Mouse (Mus musculus) forebrain, embryonic 13.5 days (tissue): Measurements from ENCODE around the gene Snap25. TPM values are rescaled to one million over a fixed set of nuclear protein-coding genes. Genes with fewer than 3 reads are reported as not detected.

Experiments used
- ATAC-seq: fragments of 200-750 bp; cut with Nextera tagmentation; 2 replicates; pipeline ENCODE4 v1.8.0; 2017
- H3K27ac ChIP-seq: fragments of 300-500 bp; sonication (generic); 2 replicates; pipeline ENCODE4 v1.5.1; 2015; ENCODE audit warnings: inconsistent platforms, mild to moderate bottlenecking, moderate library complexity
- H3K27me3 ChIP-seq: fragments of 300-500 bp; sonication (generic); 2 replicates; pipeline ENCODE4 v1.6.1; 2015; ENCODE audit warnings: mild to moderate bottlenecking, inconsistent platforms
- H3K36me3 ChIP-seq: fragments of 300-500 bp; sonication (generic); 2 replicates; pipeline ENCODE4 v1.6.1; 2015; ENCODE audit warnings: mild to moderate bottlenecking, inconsistent platforms; ENCODE audit not compliant: poor library complexity, severe bottlenecking
- H3K4me1 ChIP-seq: fragments of 300-500 bp; sonication (generic); 2 replicates; pipeline ENCODE4 v1.6.1; 2015; ENCODE audit warnings: inconsistent platforms
- H3K4me2 ChIP-seq: fragments of 300-500 bp; sonication (generic); 2 replicates; pipeline ENCODE4 v1.6.1; 2015; ENCODE audit warnings: inconsistent platforms, mild to moderate bottlenecking, moderate library complexity
- H3K4me3 ChIP-seq: fragments of 300-500 bp; sonication (generic); 2 replicates; pipeline ENCODE4 v1.5.1; 2015; ENCODE audit warnings: mild to moderate bottlenecking, inconsistent platforms
- H3K9ac ChIP-seq: fragments of 300-500 bp; sonication (generic); 2 replicates; pipeline ENCODE4 v1.6.1; 2015; ENCODE audit warnings: mild to moderate bottlenecking, inconsistent platforms
- H3K9me3 ChIP-seq: fragments of 300-500 bp; sonication (generic); replicated peaks from 2 replicates; pipeline ENCODE4 v1.6.1; 2016; ENCODE audit warnings: inconsistent platforms
- WGBS: fragments of 180-500 bp; shearing (Covaris S2); methylation state at CpG from one replicate; pipeline ENCODE4 v1.1.7; 2015; 5-methylcytosine and 5-hydroxymethylcytosine counted together
- polyA plus RNA-seq: library from polyadenylated mRNA; unstranded; fragments of >200 nt; fragmentation: Nextera tagmentation; extraction: Ambion mirVana; gene quantifications from 2 replicates; pipeline ENCODE4 v1.2.1, GENCODE M21; 2015

Gene Snap25
- 51.6 and 53.4 TPM in 2 replicates for polyA plus RNA-seq

DNA sequence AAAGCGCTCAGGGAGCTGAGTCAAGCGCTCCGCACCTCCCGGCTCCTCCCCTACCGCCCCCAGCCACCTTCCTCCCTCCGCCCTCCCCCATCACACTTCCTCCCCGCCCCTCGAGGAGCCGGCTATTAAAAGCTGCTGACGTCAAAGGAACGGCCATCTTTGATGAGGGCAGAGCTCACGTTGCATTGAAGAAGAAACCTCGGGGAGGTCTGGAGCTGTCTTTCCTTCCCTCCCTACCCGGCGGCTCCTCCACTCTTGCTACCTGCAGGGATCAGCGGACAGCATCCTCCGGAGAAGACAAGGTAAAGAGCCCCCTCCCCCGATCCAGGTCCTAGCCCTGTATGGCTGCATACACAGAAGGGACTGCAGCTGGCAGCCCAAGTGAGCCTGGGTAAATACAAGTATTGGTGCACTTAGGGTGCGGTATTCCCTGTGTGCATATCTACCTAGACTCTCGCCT is at the start of gene Snap25:
Snap25 (plus strand) TSS at position 155 of the 460 bp plus-strand sequence.
- Histone ChIP-seq H3K9ac (peak within 1 kb of the TSS; percentile 71), H3K27me3 (0 out of 2 replicates have a peak, but pooled peaks cover 3% of the 10 kb centered on the region), H3K4me2 (peak within 1 kb of the TSS; percentile 78), H3K9me3 (no peaks in the 10 kb centered on the region), H3K27ac (peak within 1 kb of the TSS; percentile 83), H3K4me3 (peak within 1 kb of the TSS; percentile 60), H3K4me1 (peaks cover 19% of the 10 kb centered on the region; the same call in 1 of the 2 replicates), H3K36me3 (no peaks in the 10 kb centered on the region)
- WGBS, result under 1% methylated on average over 20 of the region's 20 CpGs
- peak; percentile 90 for ATAC-seq

DNA sequence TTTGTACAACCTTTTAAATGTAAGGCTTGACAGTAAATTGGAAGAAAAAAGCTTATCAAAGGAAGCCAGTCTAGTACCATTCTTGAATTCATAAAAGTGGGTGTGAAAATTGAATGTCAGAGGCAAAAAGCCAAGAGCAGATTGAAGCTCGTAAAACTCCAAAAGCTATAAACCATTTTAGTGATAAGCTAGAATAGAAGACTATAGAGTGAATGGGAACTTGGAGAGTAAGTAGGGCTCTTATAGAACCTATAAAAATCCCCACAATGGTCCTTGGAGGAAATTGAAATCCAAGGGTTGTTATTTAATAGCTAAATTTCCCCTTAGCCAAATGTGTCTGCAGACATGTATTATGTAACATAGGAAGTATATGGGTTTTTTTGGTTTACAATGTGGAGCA is 46.3 kb upstream of the Snap25 start:
- no peaks in the 10 kb centered on the region for H3K9me3 ChIP-seq
- 82% methylated on average over 1 of the region's 1 CpGs for whole genome bisulfite sequencing
- peaks cover 6% of the 10 kb centered on the region; the same call in 1 of the 2 replicates for H3K4me1 ChIP-seq
- no peak overlapping the region for H3K4me3 ChIP-seq
- no peak for ATAC-seq
- no peak overlapping the region for H3K4me2 ChIP-seq
- no peaks in the 10 kb centered on the region for H3K36me3 ChIP-seq
- no peak overlapping the region for H3K9ac ChIP-seq
- H3K27ac ChIP-seq, result no peak overlapping the region
- H3K27me3 ChIP-seq, result no peaks in the 10 kb centered on the region

DNA sequence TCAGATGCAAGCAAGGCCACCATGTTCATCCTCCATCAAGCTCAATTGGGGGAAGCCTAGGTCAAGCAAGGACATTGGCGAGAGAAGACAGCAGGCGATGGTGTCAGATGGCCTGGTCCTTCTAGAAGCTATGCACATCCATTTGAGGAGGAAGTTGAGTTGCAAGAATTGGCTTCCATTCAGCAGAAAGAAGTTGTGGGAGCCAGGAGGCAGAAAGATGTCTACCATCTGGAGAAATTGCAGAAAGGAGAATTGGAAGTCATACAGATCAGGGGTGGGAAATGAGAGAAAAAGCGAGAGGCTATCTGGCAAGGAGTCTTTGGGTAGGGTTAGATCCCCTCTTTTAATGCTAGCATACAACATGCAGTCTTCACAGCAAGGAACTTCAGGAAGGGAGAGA is 44.1 kb upstream of the Snap25 start:
- Histone ChIP-seq H3K4me3 (no peak overlapping the region), H3K27ac (no peak overlapping the region), H3K9me3 (no peaks in the 10 kb centered on the region), H3K4me1 (peaks cover 6% of the 10 kb centered on the region; the same call in 1 of the 2 replicates), H3K9ac (no peak overlapping the region), H3K27me3 (no peaks in the 10 kb centered on the region), H3K36me3 (no peaks in the 10 kb centered on the region), H3K4me2 (no peak overlapping the region)
- WGBS, result 94% methylated on average over 3 of the region's 3 CpGs
- no peak for ATAC-seq

DNA sequence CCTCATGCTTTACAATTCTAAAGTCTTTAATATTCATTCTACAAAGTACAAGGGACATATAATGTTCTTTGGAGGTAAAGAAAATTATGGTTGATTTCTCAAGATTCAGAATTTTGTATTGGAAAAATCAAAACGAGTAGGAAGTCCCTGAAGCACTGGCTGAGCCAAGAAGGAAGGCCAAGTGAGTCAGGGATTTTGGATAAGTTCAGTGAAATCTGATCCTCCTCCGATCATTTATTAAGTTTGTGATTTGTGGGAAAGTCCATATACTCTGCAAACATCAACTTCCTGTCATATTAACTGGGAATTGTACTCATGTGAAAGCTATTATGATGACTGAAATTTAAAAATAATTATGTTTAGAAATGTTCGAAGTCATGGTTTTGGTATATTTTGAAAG is 43.6 kb upstream of the Snap25 start:
- 91% methylated on average over 3 of the region's 3 CpGs for WGBS
- H3K27me3 ChIP-seq, result no peaks in the 10 kb centered on the region

DNA sequence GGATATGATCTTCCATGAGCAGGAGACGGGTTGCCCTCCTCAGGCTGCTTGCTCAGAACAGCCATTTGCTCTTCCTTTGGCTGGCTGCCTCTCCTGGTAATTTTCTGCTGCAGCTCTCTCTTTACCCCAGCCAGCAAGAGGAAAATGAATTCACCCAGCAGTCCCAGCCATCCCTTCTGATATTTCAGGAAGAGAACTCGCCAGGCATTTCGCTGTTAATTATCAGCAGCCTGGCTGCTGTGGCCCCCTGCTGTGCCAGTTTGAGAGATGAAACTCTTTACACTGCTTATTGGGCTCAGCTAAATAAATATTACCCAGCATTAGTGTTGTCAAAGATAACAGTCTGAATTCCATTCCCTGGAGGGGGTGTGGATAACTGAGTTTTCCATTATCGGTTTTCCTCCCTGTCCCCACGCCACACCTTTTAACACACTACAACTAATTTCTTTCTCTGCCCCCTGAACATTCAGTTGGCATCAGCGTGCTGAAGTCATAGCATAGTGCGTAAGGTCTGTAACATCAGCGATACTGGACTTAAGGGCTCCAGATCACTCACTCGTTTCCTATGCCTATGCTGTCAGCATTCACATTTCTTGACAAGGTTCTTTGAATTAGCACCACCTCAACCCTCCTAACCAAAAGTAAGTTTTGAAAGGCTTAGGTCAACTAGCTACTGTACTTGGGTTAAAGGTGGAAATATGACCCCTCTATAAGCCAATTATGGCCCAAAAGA is 42.5 kb upstream of the Snap25 start:
- peak; percentile 73 for ATAC-seq
- no peak overlapping the region; the same call in 1 of the 2 replicates for H3K4me2 ChIP-seq
- peak overlapping the region; percentile 63 for H3K27ac ChIP-seq
- no peak overlapping the region for H3K4me3 ChIP-seq
- H3K9ac ChIP-seq, result no peak overlapping the region
- H3K27me3 ChIP-seq, result no peaks in the 10 kb centered on the region
- 33% methylated on average over 9 of the region's 9 CpGs for WGBS
- peaks cover 6% of the 10 kb centered on the region; the same call in 1 of the 2 replicates for H3K4me1 ChIP-seq
- H3K9me3 ChIP-seq, result no peaks in the 10 kb centered on the region
- no peaks in the 10 kb centered on the region for H3K36me3 ChIP-seq

More for the DNA sequence above, 43.6 kb upstream of the Snap25 start:
- no peak overlapping the region for H3K4me2 ChIP-seq
- H3K36me3 ChIP-seq, result no peaks in the 10 kb centered on the region
- ATAC-seq, result no peak
- no peaks in the 10 kb centered on the region for H3K9me3 ChIP-seq
- peaks cover 6% of the 10 kb centered on the region; the same call in 1 of the 2 replicates for H3K4me1 ChIP-seq
- H3K9ac ChIP-seq, result no peak overlapping the region
- no peak overlapping the region for H3K27ac ChIP-seq
- H3K4me3 ChIP-seq, result no peak overlapping the region

DNA sequence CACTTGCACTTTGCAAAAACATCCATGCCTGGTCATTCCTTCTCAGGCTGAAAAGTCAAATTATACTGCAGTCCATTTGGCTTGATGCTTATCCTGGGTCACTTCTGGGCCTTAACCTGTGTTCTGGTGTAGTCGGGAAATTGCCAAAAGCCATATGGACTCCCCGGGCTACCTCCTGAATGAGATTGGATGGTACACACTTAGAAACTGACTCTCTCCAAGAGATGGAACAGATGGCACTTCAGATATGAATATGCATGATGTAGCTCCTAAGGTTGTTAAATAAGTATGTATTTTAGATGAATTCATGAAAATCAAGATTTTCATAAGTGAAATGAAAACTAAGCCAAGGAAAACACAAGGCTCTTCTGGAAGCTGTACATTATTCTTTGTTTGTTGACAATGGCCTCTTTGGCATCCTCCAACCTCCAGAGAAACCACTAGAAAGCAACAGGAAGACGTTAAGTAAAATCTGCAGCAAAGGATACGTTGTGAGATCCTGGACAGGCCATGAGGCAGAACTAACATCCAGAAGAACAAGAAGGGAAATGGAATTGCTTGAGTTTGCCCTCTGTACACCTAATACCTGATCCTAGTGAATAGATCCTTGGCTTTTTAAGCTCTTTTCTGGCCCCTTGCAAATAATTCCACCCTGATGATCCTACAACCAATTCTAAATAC is 39.0 kb upstream of the Snap25 start:
- Histone ChIP-seq H3K36me3 (no peaks in the 10 kb centered on the region), H3K4me2 (no peak overlapping the region), H3K27me3 (no peaks in the 10 kb centered on the region), H3K4me1 (peaks cover 21% of the 10 kb centered on the region), H3K4me3 (no peak overlapping the region), H3K9ac (no peak overlapping the region), H3K27ac (peak overlapping the region; percentile 4; the same call in 1 of the 2 replicates), H3K9me3 (no peaks in the 10 kb centered on the region)
- ATAC-seq, result no peak; the same call in 1 of the 2 replicates
- WGBS, result 70% methylated on average over 4 of the region's 4 CpGs

DNA sequence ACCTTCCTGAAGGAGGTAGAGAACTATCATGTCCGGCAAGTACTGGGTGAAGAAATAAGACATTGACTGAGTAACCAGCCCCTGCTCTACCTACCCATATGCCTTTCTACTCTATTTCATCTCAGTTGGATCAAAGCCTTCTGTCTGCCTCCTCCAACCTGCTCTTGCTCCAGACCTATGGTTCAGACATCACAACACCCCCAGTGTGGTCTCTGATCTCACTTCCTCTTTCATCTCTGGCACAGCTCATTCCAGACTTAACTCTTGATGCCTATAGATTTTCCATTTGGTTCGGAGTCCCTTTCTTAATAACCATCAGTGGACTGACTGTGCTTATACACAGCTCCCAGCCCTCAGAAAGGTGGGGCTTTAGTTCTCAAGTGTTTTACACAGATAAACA is 37.1 kb upstream of the Snap25 start:
- 82% methylated on average over 2 of the region's 2 CpGs for WGBS
- ATAC-seq, result no peak
- H3K4me2 ChIP-seq, result no peak overlapping the region
- no peak overlapping the region for H3K9ac ChIP-seq
- peaks cover 25% of the 10 kb centered on the region for H3K4me1 ChIP-seq
- H3K36me3 ChIP-seq, result no peaks in the 10 kb centered on the region
- H3K27ac ChIP-seq, result no peak overlapping the region
- H3K27me3 ChIP-seq, result no peaks in the 10 kb centered on the region
- H3K9me3 ChIP-seq, result no peaks in the 10 kb centered on the region
- no peak overlapping the region for H3K4me3 ChIP-seq

DNA sequence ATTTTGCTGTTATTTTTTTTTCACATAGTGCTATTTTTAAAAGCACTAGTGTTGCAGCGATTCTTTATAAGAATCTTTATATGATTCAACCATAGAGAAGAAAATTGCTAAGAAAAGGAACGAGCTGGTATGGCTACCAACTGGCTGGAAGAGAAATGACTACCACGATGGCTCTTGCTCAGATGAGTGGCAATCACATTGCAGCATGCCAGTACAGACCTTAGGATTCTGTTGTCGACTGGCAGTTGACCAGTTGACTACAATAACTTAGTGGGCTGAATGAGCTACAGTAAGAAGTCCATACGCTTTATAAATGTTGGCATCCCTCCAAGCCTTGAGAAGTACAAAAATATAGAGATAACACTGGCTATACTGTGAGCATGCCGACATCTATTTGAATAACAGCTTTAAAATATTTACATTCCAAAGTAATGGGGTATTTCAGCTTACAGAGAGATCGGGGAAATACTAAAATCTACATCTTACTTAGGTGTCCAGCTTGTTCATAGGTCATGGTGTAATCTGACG is 36.3 kb upstream of the Snap25 start:
- ATAC-seq, result no peak
- 77% methylated on average over 8 of the region's 8 CpGs for WGBS
- H3K36me3 ChIP-seq, result no peaks in the 10 kb centered on the region

DNA sequence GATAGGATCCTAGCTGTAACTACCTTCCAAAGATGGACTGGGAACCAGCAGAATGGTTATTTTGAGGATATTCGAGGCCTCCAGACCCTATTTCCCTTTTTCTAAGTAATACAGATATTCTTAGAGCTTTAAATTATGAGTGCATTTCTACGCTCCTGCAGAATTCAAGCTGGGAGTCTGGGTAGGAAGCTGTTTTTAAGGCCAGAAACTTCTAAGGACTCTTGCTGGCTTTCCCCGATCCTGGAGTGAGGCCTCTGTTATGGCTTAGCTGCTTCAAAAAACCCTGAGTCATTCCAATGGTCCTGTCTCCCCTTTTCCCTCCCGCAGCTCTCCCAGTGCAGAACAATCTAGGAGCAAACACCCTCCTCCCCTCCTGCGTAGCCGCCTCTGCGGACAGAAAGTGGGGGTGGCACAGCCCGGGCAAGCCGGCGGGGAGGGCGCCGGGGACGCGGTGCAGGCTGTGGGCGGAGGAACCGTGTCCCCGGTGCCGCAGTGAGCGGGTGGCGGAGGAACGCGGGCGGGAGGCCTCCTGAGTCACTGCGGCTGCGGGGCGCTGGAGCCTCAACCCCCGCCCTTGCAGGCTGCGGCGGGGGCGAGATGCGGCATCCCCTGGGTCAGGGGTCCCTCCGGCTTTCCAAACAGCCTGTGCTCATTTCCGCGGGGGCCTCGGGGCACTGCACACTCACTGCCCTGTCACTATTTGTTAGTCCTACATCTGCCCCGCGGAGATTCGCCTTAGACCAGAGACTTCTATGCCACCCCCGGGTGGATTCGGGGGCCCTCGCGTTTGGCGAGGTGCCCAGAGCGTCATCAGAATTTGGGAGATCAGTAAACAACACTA is 34.7 kb upstream of the Snap25 start:
- no peaks in the 10 kb centered on the region for H3K27me3 ChIP-seq
- H3K4me2 ChIP-seq, result peak overlapping the region; percentile 90
- H3K9me3 ChIP-seq, result no peaks in the 10 kb centered on the region
- peak; percentile 81 for ATAC-seq
- 3% methylated on average over 43 of the region's 44 CpGs for WGBS
- 0 out of 2 replicates have a peak overlapping the region, but pooled peaks have one; percentile 52 for H3K27ac ChIP-seq
- H3K4me1 ChIP-seq, result peaks cover 25% of the 10 kb centered on the region
- peak overlapping the region; percentile 58 for H3K4me3 ChIP-seq
- H3K36me3 ChIP-seq, result no peaks in the 10 kb centered on the region
- H3K9ac ChIP-seq, result peak overlapping the region; percentile 78

More for the DNA sequence above, 36.3 kb upstream of the Snap25 start:
- Histone ChIP-seq H3K4me2 (no peak overlapping the region), H3K27me3 (no peaks in the 10 kb centered on the region), H3K4me3 (no peak overlapping the region), H3K9ac (no peak overlapping the region), H3K4me1 (peaks cover 25% of the 10 kb centered on the region), H3K27ac (no peak overlapping the region), H3K9me3 (no peaks in the 10 kb centered on the region)

DNA sequence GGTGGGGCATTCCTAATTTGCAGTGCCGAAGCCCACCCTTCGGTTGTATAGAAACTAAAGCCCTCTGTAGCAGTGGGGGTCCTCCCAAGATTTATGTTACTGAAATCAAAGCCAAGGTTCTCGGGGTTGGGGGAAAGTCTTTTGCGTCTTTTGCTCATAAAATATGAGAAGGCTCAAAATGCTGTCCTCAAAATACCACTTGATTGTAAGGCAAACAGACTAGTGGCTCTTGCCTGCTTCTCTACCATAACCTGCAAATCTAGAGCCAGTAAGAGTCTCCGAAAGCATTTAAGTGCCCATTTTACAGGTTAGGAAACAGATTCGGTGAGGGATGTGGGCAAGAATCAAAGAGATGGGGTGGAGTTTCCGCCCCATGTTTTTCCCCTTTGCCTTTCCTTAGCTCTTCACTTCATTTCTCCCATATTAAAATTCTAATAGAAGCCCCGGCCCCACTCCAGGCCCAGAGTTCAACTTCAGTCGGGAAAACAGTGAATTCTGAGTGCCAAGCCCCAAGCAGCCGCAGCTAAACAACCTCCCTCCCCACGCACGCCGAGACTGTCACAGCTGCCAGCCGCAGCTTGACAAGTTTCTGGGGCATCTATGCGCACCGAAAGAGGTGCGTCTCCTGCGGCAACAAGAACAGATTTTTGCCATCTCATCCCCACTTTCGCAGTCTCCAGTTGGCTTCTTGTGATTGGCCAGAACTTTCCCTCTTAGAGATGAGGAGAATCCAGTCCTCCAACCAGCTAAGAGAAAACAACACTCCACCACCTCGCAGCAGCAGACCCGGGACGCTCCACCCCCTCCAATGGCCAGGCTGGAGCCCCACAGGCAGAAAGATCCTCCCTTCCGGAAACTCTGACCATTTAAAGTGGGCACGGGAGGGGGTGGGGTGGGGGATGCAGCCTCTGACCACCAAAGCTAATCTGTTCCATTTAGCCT is 33.7 kb upstream of the Snap25 start:
- Histone ChIP-seq H3K27ac (peak overlapping the region; percentile 52; the same call in 1 of the 2 replicates), H3K36me3 (no peaks in the 10 kb centered on the region), H3K4me3 (peak overlapping the region; percentile 58), H3K4me2 (peak overlapping the region; percentile 90), H3K27me3 (no peaks in the 10 kb centered on the region), H3K9me3 (no peaks in the 10 kb centered on the region), H3K9ac (peak overlapping the region; percentile 78), H3K4me1 (peaks cover 25% of the 10 kb centered on the region)
- WGBS, result 1% methylated on average over 24 of the region's 24 CpGs
- ATAC-seq, result peak; percentile 87
